Mouse (Mus musculus) c-Kit-positive CD71-positive TER-119-negative erythroid progenitor cells, embryonic 14.5 days (primary cell): ENCODE results near the gene Krtap5-1.
A peak's percentile ranks its signal among the peaks of the same experiment; 100 is the strongest.
"Not testable (repeated sequence)": the region's sequence is repeated elsewhere in the genome, so short reads cannot be mapped to it uniquely, and the experiment has no call there.

Experiments
- DNase-seq: peaks from one replicate; pipeline ENCODE4 v3.0.0-alpha.2; 2013; ENCODE audit warnings: low read depth

Krtap5-1 gene

DNA sequence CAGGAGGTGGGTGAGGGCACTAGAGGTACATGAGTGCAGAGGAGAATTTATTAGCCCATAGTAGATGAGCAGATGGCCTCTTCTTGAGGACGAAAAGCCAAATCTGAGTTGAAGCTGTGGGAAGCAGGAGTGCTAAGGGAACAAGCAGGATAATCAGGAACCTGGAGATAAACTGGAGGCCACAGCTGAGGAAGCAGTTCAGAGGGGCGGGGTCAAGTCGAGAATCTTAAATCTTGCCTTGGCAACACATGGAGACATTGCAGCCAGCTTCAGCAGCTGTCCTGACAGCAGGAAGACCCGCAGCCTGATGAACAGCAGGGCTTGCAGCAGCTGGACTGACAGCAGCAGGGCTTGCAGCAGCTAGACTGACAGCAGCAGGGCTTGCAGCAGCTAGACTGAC lies 810 bp downstream of the Krtap5-1 start:
- not testable (repeated sequence) for DNase-seq

DNA sequence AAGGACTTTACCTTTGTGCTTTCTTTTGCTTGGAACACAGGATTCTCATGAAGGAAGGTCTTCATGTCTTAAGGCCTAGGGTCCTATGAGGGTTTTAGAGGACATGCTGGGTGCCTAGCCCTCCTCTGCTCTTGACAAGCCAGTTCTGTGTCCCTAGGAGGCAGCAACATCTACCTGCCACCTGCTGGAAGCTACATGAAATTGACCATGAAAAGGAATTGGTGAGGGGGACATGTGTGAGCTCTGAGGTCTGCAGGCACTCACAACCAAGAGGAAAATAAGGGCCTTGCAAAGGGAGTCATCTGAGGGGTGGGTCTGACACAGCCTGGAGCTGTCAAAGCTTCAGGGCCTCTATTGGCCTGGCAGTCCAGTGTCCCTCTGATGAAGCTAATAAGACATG lies 1.5 kb downstream of the Krtap5-1 start:
- DNase-seq = no peak

DNA sequence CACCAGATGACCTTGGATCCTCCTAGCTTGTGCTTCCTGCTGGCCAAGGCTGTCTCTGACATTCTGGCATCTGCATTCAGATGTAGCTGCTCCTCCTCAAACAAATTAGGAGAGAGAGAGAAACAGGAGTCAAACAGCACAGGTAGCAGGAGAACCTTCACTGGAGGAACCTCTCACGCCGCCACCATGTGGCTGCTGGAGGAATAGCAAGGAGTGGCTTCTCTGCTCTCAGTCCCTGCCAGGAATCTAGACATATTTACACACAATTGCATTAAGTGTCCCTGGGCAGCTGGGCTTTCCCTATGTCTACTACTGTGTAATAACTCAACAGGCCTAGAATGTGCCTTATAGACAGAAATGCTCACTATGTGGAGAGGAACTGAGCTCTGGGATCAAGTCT lies 3.1 kb downstream of the Krtap5-1 start:
- not testable (repeated sequence) for DNase-seq

DNA sequence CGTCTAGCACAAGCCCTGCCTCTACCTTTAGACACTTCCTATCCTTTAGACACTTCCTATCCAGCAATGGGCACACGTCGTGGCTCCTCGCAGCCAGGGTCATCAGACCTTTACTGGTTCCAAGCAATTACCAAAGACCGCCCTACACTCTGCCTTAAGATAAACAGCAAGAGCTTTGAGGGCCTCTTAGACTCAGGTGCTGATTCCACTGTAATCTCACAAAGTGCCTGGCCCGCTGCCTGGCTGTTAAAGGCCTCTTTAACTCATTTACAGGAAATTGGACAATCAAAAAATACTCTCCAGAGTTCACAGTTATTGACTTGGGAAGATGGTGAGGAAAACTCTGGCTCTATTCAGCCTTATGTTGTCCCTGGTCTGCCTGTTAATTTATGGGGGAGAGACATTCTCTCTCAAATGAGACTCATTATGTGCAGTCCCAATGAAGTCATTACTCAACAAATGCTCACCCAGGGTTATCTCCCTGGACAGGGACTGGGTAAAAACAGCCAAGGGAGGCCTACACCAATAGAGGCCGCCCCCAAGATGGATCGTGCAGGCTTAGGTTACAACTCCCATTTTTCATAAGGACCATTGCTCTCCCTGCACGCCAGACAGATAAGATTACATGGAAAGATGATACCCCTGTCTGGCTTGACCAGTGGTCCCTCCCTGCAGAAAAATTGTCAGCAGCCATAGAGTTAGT lies 10.9 kb downstream of the Krtap5-1 start:
- not testable (repeated sequence) for DNase-seq

DNA sequence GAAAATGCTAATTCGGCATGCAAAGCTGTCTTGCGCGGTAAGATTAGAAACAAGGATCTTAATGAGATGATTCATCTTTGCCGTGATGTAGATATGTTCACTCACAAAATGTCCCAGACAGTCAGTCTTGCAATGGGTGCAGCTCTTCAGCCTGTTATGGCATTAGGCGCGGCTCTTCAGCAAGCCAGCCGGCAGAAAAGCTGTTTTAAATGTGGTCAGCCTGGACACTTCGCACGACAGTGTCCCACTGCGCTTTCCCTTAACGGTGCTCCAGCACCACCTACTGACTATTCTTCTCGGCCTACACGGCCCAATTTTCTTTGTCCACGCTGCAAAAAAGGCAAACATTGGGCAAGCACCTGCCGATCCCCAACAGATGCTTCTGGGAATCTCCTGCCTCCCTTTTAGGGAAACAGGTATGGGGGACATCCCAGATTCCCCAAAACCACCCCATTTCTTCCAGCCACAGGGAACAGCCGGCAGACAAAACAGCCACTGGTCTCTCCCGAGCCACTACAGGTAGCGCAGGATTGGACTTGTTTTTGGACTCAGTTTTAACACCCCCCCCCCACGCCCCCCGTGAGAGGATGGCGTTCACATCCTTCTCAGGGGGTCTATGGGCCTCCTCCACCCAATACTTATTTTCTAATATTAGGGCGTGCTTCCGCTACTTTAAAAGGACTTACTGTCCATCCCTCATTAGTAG lies 11.6 kb downstream of the Krtap5-1 start:
- DNase-seq = no peak

DNA sequence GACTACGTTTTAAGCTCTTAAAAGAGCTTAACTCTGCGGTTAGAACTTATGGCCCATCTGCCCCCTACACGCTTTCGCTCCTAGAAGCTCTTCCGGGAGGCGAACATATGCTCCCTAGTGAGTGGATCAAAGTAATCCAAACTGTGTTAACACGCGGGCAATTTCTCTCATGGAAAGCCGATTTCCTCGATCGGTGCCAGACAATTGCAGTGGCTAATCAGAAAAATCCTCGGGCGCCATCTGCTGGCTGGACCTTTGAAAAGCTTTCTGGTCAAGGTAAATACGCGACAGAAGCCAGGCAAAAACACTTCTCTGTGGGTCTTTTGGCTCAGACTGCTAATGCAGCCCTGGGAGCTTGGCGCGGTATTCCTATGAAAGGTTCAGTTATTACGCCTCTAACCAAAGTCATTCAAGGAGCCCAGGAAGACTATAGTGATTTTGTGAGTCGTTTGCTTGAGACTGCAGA lies 12.3 kb downstream of the Krtap5-1 start:
- DNase-seq = peak; percentile 79

DNA sequence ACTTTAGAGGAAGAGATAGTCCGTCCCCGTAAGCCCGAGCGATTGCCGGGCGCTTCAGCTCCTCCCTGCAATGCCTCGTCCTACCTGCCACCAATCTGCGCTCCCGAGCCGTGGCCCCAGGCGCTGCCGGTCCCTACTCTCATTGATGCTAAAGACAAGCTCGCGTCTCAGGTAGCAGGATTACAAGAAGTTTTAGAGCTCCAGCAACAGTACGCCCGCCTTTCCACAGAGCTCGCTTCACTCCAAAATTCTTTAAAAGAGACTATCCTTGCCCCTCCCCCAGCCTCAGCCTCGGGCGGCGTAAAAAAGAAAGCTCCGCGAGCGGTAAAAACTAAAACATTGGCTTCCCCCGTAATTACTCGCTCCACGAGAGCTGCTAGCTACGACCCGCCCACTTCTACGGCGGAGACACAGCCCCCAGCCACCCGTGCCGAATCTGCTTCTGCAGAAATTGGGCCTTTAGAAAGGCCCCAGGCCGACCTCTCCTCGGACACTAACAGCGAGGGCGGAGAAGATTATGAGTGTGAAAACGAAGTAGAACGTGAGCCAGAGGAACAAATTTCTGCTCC lies 12.8 kb downstream of the Krtap5-1 start:
- peak; percentile 19 for DNase-seq

DNA sequence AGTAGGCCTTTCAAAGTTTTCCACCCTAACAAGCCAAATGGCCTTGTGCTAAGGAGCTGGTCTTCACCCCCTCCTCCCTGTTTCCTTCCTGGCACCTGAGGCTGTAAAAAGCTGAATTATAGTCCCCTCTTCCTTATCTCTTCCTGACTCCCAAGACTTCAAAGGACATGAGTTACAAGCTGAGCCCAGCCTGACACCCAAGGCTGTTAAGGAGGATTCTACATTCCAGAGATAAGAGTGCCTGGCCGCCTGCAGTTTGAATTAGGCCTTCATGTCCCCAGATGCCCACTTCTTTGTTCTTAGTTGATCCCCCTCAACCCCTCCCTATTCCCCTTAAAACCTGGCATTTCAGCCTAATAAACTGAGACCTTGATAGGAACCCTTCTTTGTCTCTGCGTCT lies 14.1 kb downstream of the Krtap5-1 start:
- DNase-seq = not testable (repeated sequence)

DNA sequence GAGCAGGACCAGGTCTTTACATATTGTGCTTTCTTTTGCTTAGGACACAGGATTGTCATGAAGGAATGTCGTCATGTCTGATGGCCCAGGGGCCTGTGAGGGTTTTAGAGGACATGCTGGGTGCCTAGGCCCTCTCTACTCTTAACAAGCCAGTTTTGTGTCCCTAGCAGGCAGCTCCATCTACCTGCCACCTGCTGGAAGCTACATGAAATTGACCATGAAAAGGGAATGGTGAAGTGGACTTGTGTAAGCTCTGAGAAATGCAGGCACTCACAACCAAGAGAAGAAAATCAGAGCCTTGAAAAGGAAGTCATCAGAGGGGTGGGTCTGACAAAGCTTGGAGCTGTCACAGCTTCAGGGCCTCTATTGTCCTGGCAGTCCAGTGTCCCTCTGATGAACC lies 17.6 kb downstream of the Krtap5-1 start:
- not testable (repeated sequence) for DNase-seq

DNA sequence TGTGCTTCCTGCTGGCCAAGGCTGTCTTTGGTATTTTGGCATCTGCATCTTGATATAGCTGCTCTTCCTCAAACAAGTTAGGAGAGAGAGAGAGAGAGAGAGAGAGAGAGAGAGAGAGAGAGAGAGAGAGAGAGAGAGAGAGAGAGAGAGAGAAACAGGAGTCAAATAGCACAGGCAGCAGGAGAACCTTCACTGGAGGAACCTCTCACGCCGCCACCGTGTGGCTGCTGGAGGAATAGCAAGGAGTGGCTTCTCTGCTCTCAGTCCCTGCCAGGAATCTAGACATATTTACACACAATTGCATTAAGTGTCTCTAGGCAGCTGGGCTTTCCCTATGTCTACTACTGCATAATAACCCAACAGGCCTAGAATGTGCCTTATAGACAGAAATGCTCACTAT lies 18.7 kb downstream of the Krtap5-1 start:
- DNase-seq = not testable (repeated sequence)

DNA sequence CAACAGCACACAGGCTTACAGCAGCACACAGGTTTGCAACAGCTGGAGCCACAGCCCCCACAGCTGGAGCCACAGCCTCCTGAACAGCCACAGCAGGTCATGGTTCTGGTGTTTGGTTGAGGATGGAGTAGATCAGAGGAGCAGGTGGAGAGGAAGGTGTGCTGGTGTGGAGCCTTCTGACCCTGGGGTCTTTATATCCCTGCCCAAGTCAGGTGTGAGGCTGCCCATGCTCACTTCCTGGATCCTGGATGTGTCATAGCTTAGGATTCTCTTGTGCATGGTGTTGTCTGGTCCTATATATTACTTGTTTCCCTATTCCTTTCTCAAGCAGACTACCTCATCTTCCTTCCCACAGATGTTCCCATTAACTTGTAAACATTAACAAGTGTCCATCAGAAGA lies 22.7 kb downstream of the Krtap5-1 start, which contains the start of gene Gm4559:
TSS of gene Gm4559 (minus strand) at position 101 of the 400 bp plus-strand sequence.
- not testable (repeated sequence) for DNase-seq

DNA sequence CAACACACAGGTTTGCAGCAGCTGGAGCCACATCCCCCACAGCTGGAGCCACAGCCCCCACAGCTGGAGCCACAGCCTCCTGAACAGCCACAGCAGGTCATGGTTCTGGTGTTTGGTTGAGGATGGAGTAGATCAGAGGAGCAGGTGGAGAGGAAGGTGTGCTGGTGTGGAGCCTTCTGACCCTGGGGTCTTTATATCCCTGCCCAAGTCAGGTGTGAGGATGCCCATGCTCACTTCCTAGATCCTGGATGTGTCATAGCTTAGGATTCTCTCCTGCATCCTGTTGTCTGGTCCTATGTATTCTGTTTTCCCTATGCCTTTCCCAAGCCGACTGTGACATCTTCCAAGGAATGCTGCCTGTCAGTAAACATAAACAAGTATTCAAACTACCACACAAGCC lies 38.7 kb downstream of the Krtap5-1 start, which contains the start of gene Gm2431:
TSS of gene Gm2431 (minus strand) at position 101 of the 400 bp plus-strand sequence.
- DNase-seq = not testable (repeated sequence)

DNA sequence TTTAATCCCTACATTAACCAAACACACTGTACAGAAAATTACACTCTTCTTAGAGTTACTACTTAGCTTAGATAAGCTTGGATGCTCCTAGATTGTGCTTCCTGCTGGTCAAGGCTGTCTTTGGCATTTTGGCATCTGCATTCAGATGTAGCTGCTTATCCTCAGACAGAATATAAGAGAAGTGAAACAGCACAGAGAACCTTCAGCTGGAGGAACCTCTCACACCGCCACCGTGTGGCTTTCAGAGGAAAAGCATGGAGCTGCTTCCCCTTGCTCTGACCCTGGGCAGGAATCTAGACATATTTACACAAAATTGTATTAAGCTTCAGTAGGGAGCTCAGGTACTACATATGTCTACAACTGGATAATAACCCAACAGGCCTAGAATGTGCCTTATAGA lies 41.4 kb downstream of the Krtap5-1 start:
- DNase-seq = no peak

DNA sequence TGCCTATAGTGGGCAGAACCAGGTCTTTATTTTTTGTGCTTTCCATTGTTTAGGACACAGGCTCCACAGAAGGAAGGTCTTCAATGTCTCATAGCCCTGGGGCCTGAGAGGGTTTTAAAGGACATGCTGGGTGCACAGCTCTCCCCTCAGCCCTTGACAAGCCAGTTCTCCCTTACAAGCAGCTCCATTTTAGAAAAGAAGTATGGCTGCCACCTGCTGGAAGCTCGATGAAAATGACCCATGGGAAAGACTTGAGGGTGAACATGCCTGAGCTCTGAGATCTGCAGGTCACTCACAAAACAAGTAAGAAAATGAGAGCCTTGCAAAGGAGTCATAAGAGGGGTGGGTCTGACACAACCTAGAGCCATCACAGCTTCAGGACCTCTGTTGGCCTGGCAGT lies 47.1 kb downstream of the Krtap5-1 start:
- peak; percentile 4 for DNase-seq
